Mouse (Mus musculus) hindbrain, embryonic 12.5 days (tissue): Measurements from ENCODE around the gene Srgap3. TPM values are rescaled to one million over a fixed set of nuclear protein-coding genes. Genes with fewer than 3 reads are reported as not detected.
A peak's percentile ranks its signal among the peaks of the same experiment; 100 is the strongest.

ENCODE experiments used
- ATAC-seq: fragments of 200-750 bp; cut with Nextera tagmentation; 2 replicates; pipeline ENCODE4 v1.8.0; 2017; ENCODE audit warnings: moderate TSS enrichment; ENCODE audit not compliant: low FRiP score
- H3K27ac ChIP-seq: fragments of 300-500 bp; sonication (generic); 2 replicates; pipeline ENCODE4 v1.5.1; 2016; ENCODE audit warnings: mild to moderate bottlenecking
- H3K27me3 ChIP-seq: fragments of 300-500 bp; sonication (generic); 2 replicates; pipeline ENCODE4 v1.6.1; 2016; ENCODE audit warnings: mild to moderate bottlenecking
- H3K36me3 ChIP-seq: fragments of 300-500 bp; sonication (generic); 2 replicates; pipeline ENCODE4 v1.6.1; 2016; ENCODE audit warnings: mild to moderate bottlenecking
- H3K4me1 ChIP-seq: fragments of 300-500 bp; sonication (generic); 2 replicates; pipeline ENCODE4 v1.6.1; 2016
- H3K4me2 ChIP-seq: fragments of 300-500 bp; sonication (generic); replicated peaks from 2 replicates; pipeline ENCODE4 v1.6.1; 2016; ENCODE audit warnings: mild to moderate bottlenecking
- H3K4me3 ChIP-seq: fragments of 300-500 bp; sonication (generic); 2 replicates; pipeline ENCODE4 v1.5.1; 2016; ENCODE audit warnings: mild to moderate bottlenecking
- H3K9ac ChIP-seq: fragments of 300-500 bp; sonication (generic); 2 replicates; pipeline ENCODE4 v1.6.1; 2016; ENCODE audit warnings: mild to moderate bottlenecking, moderate library complexity
- H3K9me3 ChIP-seq: fragments of 300-500 bp; sonication (generic); replicated peaks from 2 replicates; pipeline ENCODE4 v1.6.1; 2016; ENCODE audit warnings: mild to moderate bottlenecking
- WGBS: fragments of 180-500 bp; shearing (Covaris S2); methylation state at CpG from one replicate; pipeline ENCODE4 v1.1.7; 2016; 5-methylcytosine and 5-hydroxymethylcytosine counted together
- polyA plus RNA-seq: library from polyadenylated mRNA; unstranded; fragments of >200 nt; fragmentation: Nextera tagmentation; extraction: Ambion mirVana; gene quantifications from 2 replicates; pipeline ENCODE4 v1.2.1, GENCODE M21; 2016

The Srgap3 gene
- polyA plus RNA-seq, 1 experiment from 2014 or later: 44.8 TPM

- no peak for ATAC-seq
- Histone ChIP-seq H3K4me3 (no peak overlapping the region), H3K27ac (no peak overlapping the region), H3K9me3 (no peaks in the 10 kb centered on the region), H3K36me3 (peaks cover 4% of the 10 kb centered on the region; the same call in 1 of the 2 replicates), H3K27me3 (no peaks in the 10 kb centered on the region), H3K4me2 (no peak overlapping the region), H3K9ac (no peak overlapping the region), H3K4me1 (peaks cover 71% of the 10 kb centered on the region)
- WGBS: 84% methylated on average over 5 of the region's 5 CpGs
These were observed 21.1 kb downstream of the Srgap3 start for GRCm38 (mm10) chr6:112926011-112926410.

GRCm38 (mm10) chr6:112925234-112925975 is 21.7 kb downstream of the Srgap3 start:
- Histone ChIP-seq H3K27ac (peak overlapping the region; percentile 5; the same call in 1 of the 2 replicates), H3K27me3 (no peaks in the 10 kb centered on the region), H3K9me3 (no peaks in the 10 kb centered on the region), H3K36me3 (peaks cover 4% of the 10 kb centered on the region; the same call in 1 of the 2 replicates), H3K4me3 (no peak overlapping the region), H3K4me2 (no peak overlapping the region), H3K9ac (no peak overlapping the region), H3K4me1 (peaks cover 72% of the 10 kb centered on the region)
- ATAC-seq: no peak
- 65% methylated on average over 11 of the region's 11 CpGs for WGBS

- WGBS: 81% methylated on average over 13 of the region's 13 CpGs
- H3K27ac ChIP-seq: 0 out of 2 replicates have a peak overlapping the region, but pooled peaks have one; percentile 5
- peaks cover 66% of the 10 kb centered on the region for H3K4me1 ChIP-seq
- no peaks in the 10 kb centered on the region for H3K27me3 ChIP-seq
- H3K4me3 ChIP-seq: no peak overlapping the region
- H3K9ac ChIP-seq: no peak overlapping the region
- H3K36me3 ChIP-seq: peaks cover 4% of the 10 kb centered on the region; the same call in 1 of the 2 replicates
- H3K9me3 ChIP-seq: no peaks in the 10 kb centered on the region
- H3K4me2 ChIP-seq: no peak overlapping the region
- ATAC-seq: no peak
These were observed 22.4 kb downstream of the Srgap3 start for GRCm38 (mm10) chr6:112924606-112925141.

GRCm38 (mm10) chr6:112920619-112921195 is 26.4 kb downstream of the Srgap3 start:
- H3K36me3 ChIP-seq: peaks cover 12% of the 10 kb centered on the region
- 0 out of 2 replicates have a peak overlapping the region, but pooled peaks have one; percentile 19 for H3K27ac ChIP-seq
- ATAC-seq: no peak
- H3K27me3 ChIP-seq: no peaks in the 10 kb centered on the region
- H3K4me2 ChIP-seq: no peak overlapping the region
- 71% methylated on average over 8 of the region's 8 CpGs for WGBS
- peaks cover 38% of the 10 kb centered on the region for H3K4me1 ChIP-seq
- no peak overlapping the region for H3K4me3 ChIP-seq
- H3K9ac ChIP-seq: no peak overlapping the region
- no peaks in the 10 kb centered on the region for H3K9me3 ChIP-seq

DNA sequence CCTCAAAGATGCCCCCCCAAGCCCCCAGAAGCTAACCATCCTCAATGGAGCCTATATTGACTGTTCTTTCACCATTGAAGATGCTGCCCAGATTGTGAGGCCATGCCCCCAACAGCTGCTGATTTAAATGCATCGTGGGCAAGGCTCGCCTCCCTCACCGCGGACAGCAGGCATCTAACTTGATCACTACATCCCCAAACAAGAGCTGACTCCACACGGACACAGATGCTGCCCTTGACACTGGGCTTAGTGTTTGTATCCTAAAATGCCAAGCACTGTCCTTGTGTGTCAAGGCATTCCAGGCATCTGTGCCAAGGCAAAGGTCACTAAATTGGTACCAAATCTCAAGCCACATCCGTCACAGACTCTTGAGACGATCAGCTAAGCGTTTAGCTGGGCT is 29.3 kb downstream of the Srgap3 start:
- Histone ChIP-seq H3K36me3 (peaks cover 11% of the 10 kb centered on the region), H3K27ac (no peak overlapping the region)
- 76% methylated on average over 8 of the region's 8 CpGs for WGBS

GRCm38 (mm10) chr6:112916243-112916642 is 30.8 kb downstream of the Srgap3 start:
- Histone ChIP-seq H3K27ac (no peak overlapping the region), H3K27me3 (no peaks in the 10 kb centered on the region), H3K4me2 (no peak overlapping the region), H3K4me1 (peaks cover 30% of the 10 kb centered on the region), H3K36me3 (peaks cover 11% of the 10 kb centered on the region), H3K4me3 (no peak overlapping the region), H3K9me3 (no peaks in the 10 kb centered on the region), H3K9ac (no peak overlapping the region)
- no peak for ATAC-seq
- 88% methylated on average over 2 of the region's 2 CpGs for WGBS

More for the DNA sequence above, 29.3 kb downstream of the Srgap3 start:
- Histone ChIP-seq H3K9me3 (no peaks in the 10 kb centered on the region), H3K27me3 (no peaks in the 10 kb centered on the region), H3K9ac (no peak overlapping the region), H3K4me1 (peaks cover 32% of the 10 kb centered on the region), H3K4me2 (no peak overlapping the region), H3K4me3 (no peak overlapping the region)
- ATAC-seq: no peak

- H3K27me3 ChIP-seq: no peaks in the 10 kb centered on the region
- peaks cover 11% of the 10 kb centered on the region for H3K36me3 ChIP-seq
- no peak overlapping the region for H3K4me2 ChIP-seq
- peaks cover 24% of the 10 kb centered on the region for H3K4me1 ChIP-seq
- H3K9me3 ChIP-seq: no peaks in the 10 kb centered on the region
- no peak overlapping the region for H3K9ac ChIP-seq
- H3K27ac ChIP-seq: no peak overlapping the region
- 85% methylated on average over 5 of the region's 5 CpGs for WGBS
- ATAC-seq: no peak
- H3K4me3 ChIP-seq: no peak overlapping the region
These were observed 34.5 kb downstream of the Srgap3 start for GRCm38 (mm10) chr6:112912552-112912951.

DNA sequence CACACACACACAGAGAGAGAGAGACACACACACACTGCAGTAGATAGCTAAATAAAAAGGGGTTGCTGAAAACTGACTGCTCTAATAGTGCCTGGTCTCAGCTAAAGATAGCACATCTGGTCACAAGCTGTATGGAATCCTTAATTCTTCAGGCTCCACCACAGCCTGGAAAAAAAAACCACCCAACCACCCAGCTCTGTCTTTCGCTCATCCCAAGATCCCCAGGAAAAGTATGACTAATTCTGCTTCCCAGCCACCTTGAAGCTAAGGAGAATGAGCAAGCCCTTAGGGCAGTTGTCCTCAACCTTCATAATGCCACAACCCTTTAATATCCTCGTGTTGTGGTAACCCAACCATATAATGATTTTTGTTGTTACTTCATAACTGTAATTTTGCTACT is 37.4 kb downstream of the Srgap3 start:
- H3K4me3 ChIP-seq: no peak overlapping the region
- 78% methylated on average over 2 of the region's 2 CpGs for whole genome bisulfite sequencing
- no peak for ATAC-seq
- H3K36me3 ChIP-seq: peaks cover 8% of the 10 kb centered on the region
- no peaks in the 10 kb centered on the region for H3K9me3 ChIP-seq
- H3K27me3 ChIP-seq: no peaks in the 10 kb centered on the region
- H3K4me1 ChIP-seq: peaks cover 22% of the 10 kb centered on the region
- no peak overlapping the region for H3K4me2 ChIP-seq
- no peak overlapping the region for H3K9ac ChIP-seq
- H3K27ac ChIP-seq: no peak overlapping the region

DNA sequence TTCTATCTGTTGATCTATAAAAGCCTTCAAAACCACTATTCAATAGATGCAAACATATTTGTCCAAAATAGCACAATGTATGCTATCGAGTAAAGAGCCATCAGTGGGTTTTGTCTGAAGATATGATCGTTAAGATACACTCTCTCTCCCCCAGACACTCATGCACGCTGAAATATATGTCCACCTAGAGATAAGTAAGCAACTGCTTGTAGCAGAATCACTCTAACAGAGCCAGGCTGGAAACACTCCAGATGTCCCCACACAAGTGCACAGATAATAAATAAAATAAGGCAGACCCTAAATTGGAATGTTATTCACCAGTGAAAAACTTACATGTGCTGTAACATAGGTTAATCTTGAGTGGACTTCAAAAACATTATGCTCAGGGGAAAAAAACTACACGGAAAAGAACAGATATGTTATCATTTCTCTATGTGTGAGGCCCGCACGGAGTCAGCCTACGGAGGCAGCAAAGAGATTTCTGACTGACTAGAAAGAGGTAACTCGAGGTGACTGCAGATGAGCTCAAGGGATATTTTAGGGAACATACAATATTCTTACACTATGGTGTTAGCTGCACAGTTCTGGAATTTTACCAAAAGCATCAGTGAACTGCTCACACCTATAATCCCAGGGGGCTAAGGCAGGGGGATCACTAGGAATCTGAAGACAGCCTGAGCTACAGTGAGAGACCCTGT is 39.0 kb downstream of the Srgap3 start:
- Histone ChIP-seq H3K4me2 (no peak overlapping the region), H3K36me3 (peaks cover 5% of the 10 kb centered on the region), H3K27ac (no peak overlapping the region), H3K27me3 (no peaks in the 10 kb centered on the region), H3K4me3 (no peak overlapping the region), H3K9ac (no peak overlapping the region), H3K4me1 (peaks cover 39% of the 10 kb centered on the region), H3K9me3 (no peaks in the 10 kb centered on the region)
- WGBS: 90% methylated on average over 8 of the region's 8 CpGs
- no peak for ATAC-seq

GRCm38 (mm10) chr6:112903796-112904195 is 43.3 kb downstream of the Srgap3 start:
- 0 out of 2 replicates have a peak, but pooled peaks have one; percentile 0 for ATAC-seq
- WGBS: 88% methylated on average over 5 of the region's 5 CpGs

DNA sequence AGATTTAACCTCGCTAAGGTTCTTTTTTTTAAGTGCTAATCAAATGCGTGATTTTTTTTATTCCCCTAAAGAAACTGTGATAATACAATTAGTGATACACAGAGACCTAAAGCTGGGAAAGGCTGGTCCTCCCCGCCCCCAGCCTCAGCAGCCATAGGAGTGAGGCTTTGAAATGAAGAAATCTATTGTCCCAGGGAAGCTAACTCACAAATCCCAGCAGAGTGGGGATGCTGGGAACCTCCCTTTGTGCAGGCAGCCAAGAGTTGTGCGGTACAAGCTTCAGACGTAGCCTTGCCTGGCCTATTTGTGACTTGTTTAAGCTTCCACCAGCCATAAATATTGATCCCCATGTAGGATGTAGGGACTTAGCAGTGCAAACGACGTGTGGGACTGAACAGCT is 43.8 kb downstream of the Srgap3 start:
- ATAC-seq: peak; percentile 83
- Histone ChIP-seq H3K9me3 (no peaks in the 10 kb centered on the region), H3K27ac (peak overlapping the region; percentile 95), H3K4me1 (peaks cover 63% of the 10 kb centered on the region), H3K4me3 (no peak overlapping the region), H3K36me3 (peaks cover 5% of the 10 kb centered on the region), H3K27me3 (no peaks in the 10 kb centered on the region), H3K9ac (no peak overlapping the region), H3K4me2 (peak overlapping the region; percentile 32)
- WGBS: 6% methylated on average over 7 of the region's 7 CpGs

More at GRCm38 (mm10) chr6:112903796-112904195, 43.3 kb downstream of the Srgap3 start:
- Histone ChIP-seq H3K27me3 (no peaks in the 10 kb centered on the region), H3K36me3 (peaks cover 5% of the 10 kb centered on the region), H3K9me3 (no peaks in the 10 kb centered on the region), H3K4me3 (no peak overlapping the region), H3K4me2 (peak overlapping the region; percentile 32; the same call in 1 of the 2 replicates), H3K4me1 (peaks cover 61% of the 10 kb centered on the region), H3K9ac (no peak overlapping the region), H3K27ac (peak overlapping the region; percentile 95)

DNA sequence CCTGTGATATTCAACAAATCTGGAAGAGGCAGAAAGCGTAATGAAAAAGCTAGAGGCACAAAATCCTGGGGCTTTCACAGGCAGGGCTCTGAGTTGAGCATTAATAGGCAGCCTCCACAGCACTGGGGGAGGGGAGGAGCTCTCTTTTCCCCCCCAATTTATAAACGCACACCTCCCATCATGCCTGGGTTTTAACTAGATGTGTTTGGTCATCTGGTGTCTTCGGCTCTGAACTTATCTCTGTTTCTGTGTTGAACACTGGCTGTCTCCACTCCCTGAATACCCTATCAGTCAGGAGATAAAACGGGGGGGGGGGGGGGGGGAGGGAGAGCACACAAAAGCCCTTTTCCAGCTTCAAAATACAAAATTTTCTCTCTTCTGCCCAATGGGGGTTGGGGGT is 44.3 kb downstream of the Srgap3 start:
- H3K27me3 ChIP-seq: no peaks in the 10 kb centered on the region
- peak overlapping the region; percentile 95 for H3K27ac ChIP-seq
- no peaks in the 10 kb centered on the region for H3K9me3 ChIP-seq
- peaks cover 65% of the 10 kb centered on the region for H3K4me1 ChIP-seq
- H3K36me3 ChIP-seq: peaks cover 5% of the 10 kb centered on the region
- H3K9ac ChIP-seq: 0 out of 2 replicates have a peak overlapping the region, but pooled peaks have one; percentile 8
- H3K4me2 ChIP-seq: peak overlapping the region; percentile 32
- peak; percentile 63 for ATAC-seq
- no peak overlapping the region for H3K4me3 ChIP-seq
- WGBS: 8% methylated on average over 4 of the region's 4 CpGs
